Mouse (Mus musculus): Measurements from ENCODE around the gene Sart3. TPM values are rescaled to one million over a fixed set of nuclear protein-coding genes. Genes with fewer than 3 reads are reported as not detected.

The Sart3 gene
- total RNA-seq, 1 experiment, result 78.0 TPM

DNA sequence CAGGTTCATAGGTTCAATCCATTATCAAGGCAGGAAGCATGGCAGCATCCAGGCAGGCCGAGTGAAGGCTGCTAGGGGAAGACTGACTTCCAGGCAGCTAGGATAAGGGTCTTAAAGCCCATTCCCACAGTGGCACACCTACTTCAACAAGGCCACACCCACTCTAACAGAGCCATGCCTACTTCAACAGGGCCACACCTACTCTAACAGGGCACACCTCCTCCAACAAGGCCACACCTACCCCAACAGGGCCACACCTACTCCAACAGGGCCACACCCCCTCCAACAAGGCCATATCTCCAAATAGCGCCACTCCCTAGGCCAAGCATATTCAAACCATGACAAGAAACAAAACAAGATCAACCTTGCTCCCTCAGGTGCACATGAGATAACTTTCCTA is 59.4 kb downstream of the Sart3 start:
- in situ Hi-C loops (cut with MboI; ENCODE audit: low sequenced_read_pairs in 2 of 2, unreplicated experiment in 2 of 2), result no loop called here
- H3K27ac ChIP-seq (ENCODE audit: insufficient read depth, low read depth, low read length, poor library complexity, severe bottlenecking), result no peak overlapping the region
- no peaks in the 10 kb centered on the region for H3K9me3 ChIP-seq (ENCODE audit: control insufficient read depth, insufficient read depth, low read depth, low read length)

DNA sequence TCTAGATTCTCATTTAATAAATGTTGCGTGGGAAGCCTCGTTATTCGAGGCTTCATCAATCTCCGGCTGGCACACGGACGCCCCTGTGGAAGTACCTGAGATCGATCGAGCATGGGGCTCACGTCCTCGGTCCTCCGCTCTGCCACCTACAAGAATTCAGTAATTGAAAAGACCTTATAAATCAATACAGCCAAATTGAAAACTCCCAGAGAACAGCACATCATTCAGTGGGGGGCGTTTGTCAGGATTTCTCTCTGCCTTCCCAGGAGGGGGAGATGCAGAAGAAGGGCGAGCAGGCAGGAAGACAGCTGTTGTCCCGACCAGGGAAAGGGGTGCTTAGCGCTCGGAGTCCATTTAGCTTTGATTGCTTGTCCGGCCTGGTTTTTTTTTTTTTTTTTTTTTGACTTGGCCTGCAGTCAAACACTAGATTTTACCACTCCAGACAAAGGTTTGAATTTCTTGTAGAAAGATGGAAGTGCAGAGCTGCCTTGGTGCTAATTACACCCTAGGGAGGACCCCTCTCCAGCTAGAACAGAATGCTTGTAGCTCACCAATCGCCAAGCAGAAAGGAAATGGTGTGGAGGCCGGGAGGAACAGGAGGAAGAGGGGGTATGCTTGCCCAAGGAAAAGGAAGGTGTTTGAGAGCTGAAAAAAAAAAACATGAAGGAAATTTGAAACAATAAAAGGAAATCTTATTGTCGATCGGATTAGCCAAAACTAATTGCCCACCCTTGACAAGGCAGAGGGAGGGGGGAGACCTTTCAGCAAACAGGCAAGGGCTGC is 68.3 kb downstream of the Sart3 start:
- H3K4me3 ChIP-seq (ENCODE audit: insufficient read depth in 1 of 2, low read depth in 1 of 2, low read length in 2 of 2, poor library complexity in 1 of 2, severe bottlenecking in 1 of 2), result no peak overlapping the region
- no peak overlapping the region for H3K27ac ChIP-seq (ENCODE audit: insufficient read depth, low read depth, low read length, poor library complexity, severe bottlenecking)
- DNase-seq (ENCODE audit: low read depth, low spot score), result no peak
- TF ChIP-seq ZNF384 (IDR thresholded peaks at IDR 0.05; ENCODE audit: low read depth, low read length), result no peak
- TF ChIP-seq MAFK (IDR thresholded peaks at IDR 0.05; ENCODE audit: insufficient read depth, low read depth, low read length), result no peak
- TF ChIP-seq HCFC1 (IDR thresholded peaks at IDR 0.05; ENCODE audit: borderline replicate concordance, insufficient read depth, low read length), result no peak
- no peak for TF ChIP-seq CHD2 (IDR thresholded peaks at IDR 0.05; ENCODE audit: low read depth, low read length)
- no peaks in the 10 kb centered on the region for H3K9me3 ChIP-seq (ENCODE audit: control insufficient read depth, insufficient read depth, low read depth, low read length)
- no peak overlapping the region for H3K9ac ChIP-seq (ENCODE audit: insufficient read depth, low read depth, low read length, poor library complexity, severe bottlenecking)
- no peaks in the 10 kb centered on the region for H3K36me3 ChIP-seq (ENCODE audit: control insufficient read depth, insufficient read depth, low read length, poor library complexity, severe bottlenecking)
- peaks cover 4 to 9% of the 10 kb centered on the region in 2 experiments; a peak in 3 of 4 replicates for H3K4me1 ChIP-seq (ENCODE audit: control insufficient read depth in 2 of 2, insufficient read depth in 2 of 2, low read length in 2 of 2, poor library complexity in 1 of 2)
- in situ Hi-C loops (cut with MboI; ENCODE audit: low sequenced_read_pairs in 2 of 2, unreplicated experiment in 2 of 2), result no loop called here

More for the DNA sequence above, 59.4 kb downstream of the Sart3 start:
- H3K4me1 ChIP-seq (ENCODE audit: control insufficient read depth in 2 of 2, insufficient read depth in 2 of 2, low read length in 2 of 2, poor library complexity in 1 of 2), result peaks cover 0 to 9% of the 10 kb centered on the region in 2 experiments; a peak in 2 of 4 replicates
- TF ChIP-seq ZC3H11A (IDR thresholded peaks at IDR 0.05; ENCODE audit: borderline replicate concordance, low read depth, low read length), result no peak
- no peak for TF ChIP-seq ZNF384 (IDR thresholded peaks at IDR 0.05; ENCODE audit: low read depth, low read length)
- no peak for TF ChIP-seq MAFK (IDR thresholded peaks at IDR 0.05; ENCODE audit: insufficient read depth, low read depth, low read length)
- no peak for TF ChIP-seq CHD2 (IDR thresholded peaks at IDR 0.05; ENCODE audit: low read depth, low read length)
- TF ChIP-seq HCFC1 (IDR thresholded peaks at IDR 0.05; ENCODE audit: borderline replicate concordance, insufficient read depth, low read length), result no peak
- no peak overlapping the region for H3K4me3 ChIP-seq (ENCODE audit: insufficient read depth in 1 of 2, low read depth in 1 of 2, low read length in 2 of 2, poor library complexity in 1 of 2, severe bottlenecking in 1 of 2)
- H3K9ac ChIP-seq (ENCODE audit: insufficient read depth, low read depth, low read length, poor library complexity, severe bottlenecking), result no peak overlapping the region
- no peak for DNase-seq (ENCODE audit: low read depth, low spot score)
- no peaks in the 10 kb centered on the region for H3K36me3 ChIP-seq (ENCODE audit: control insufficient read depth, insufficient read depth, low read length, poor library complexity, severe bottlenecking)

DNA sequence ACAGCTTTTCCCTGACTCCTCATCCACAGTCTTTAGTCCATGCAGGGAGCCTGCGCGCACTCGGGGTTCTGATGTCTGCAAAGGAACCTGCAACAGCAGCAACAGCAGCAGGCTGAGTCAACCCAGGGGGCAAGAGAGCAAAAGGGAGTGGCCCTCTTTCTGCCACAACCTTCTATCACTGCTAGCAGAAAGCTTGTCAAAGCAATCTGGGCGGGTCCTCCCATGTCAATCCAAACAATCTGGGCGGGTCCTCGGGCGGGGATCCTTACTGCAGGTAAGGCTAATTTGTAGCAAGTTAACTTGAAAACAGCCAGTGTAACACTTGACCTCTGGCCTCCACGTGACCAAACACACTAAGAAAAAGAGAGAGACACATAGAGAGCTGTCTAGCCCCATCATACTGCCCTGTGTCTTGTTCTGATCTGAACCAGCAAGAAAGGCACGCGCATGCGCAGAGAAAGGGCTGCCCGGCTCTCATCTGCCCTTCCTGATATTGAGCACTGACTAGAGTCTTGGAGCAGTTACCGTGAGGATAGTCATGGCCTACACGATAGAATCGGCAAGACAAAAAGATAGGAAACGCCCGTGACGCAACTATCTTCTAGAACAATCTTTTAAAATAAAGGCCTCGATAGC is 71.8 kb downstream of the Sart3 start:
- TF ChIP-seq MAFK (IDR thresholded peaks at IDR 0.05; ENCODE audit: insufficient read depth, low read depth, low read length) (no peak), HCFC1 (IDR thresholded peaks at IDR 0.05; ENCODE audit: borderline replicate concordance, insufficient read depth, low read length) (no peak), ZC3H11A (IDR thresholded peaks at IDR 0.05; ENCODE audit: borderline replicate concordance, low read depth, low read length) (no peak), CHD2 (IDR thresholded peaks at IDR 0.05; ENCODE audit: low read depth, low read length) (no peak), ZNF384 (IDR thresholded peaks at IDR 0.05; ENCODE audit: low read depth, low read length) (no peak)
- no peak overlapping the region for H3K27ac ChIP-seq (ENCODE audit: insufficient read depth, low read depth, low read length, poor library complexity, severe bottlenecking)
- H3K9me3 ChIP-seq (ENCODE audit: control insufficient read depth, insufficient read depth, low read depth, low read length), result no peaks in the 10 kb centered on the region
- no peak for DNase-seq (ENCODE audit: low read depth, low spot score)
- in situ Hi-C loops (cut with MboI; ENCODE audit: low sequenced_read_pairs in 2 of 2, unreplicated experiment in 2 of 2), result no loop called here
- no peak overlapping the region for H3K9ac ChIP-seq (ENCODE audit: insufficient read depth, low read depth, low read length, poor library complexity, severe bottlenecking)
- H3K4me1 ChIP-seq (ENCODE audit: control insufficient read depth in 2 of 2, insufficient read depth in 2 of 2, low read length in 2 of 2, poor library complexity in 1 of 2), result peaks cover 4 to 16% of the 10 kb centered on the region in 2 experiments; a peak in 3 of 4 replicates
- H3K36me3 ChIP-seq (ENCODE audit: control insufficient read depth, insufficient read depth, low read length, poor library complexity, severe bottlenecking), result no peaks in the 10 kb centered on the region
- H3K4me3 ChIP-seq (ENCODE audit: insufficient read depth in 1 of 2, low read depth in 1 of 2, low read length in 2 of 2, poor library complexity in 1 of 2, severe bottlenecking in 1 of 2), result no peak overlapping the region

DNA sequence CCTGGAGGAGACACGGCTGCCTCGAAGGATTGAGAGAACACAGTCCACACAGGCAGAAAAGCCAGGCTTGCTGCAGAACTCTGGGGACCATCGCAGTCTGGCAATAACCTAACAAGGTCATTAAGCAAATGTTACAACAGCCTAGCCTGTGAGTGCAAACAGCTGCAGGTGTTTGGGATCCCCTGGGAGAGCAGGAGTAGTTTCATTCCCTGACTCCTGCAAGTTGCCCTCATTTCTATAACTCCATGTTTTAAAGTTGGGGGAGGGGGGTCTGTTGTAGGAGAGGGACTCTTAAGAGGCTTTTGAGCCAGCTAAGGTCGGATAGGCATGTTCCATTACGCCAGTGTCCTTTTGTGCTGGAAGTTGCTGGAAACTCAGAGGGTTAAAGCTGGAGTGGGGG is 77.9 kb downstream of the Sart3 start:
- TF ChIP-seq ZNF384 (IDR thresholded peaks at IDR 0.05; ENCODE audit: low read depth, low read length) (no peak), MAFK (IDR thresholded peaks at IDR 0.05; ENCODE audit: insufficient read depth, low read depth, low read length) (no peak)
- no peak overlapping the region for H3K4me3 ChIP-seq (ENCODE audit: insufficient read depth in 1 of 2, low read depth in 1 of 2, low read length in 2 of 2, poor library complexity in 1 of 2, severe bottlenecking in 1 of 2)
- no peak overlapping the region for H3K27ac ChIP-seq (ENCODE audit: insufficient read depth, low read depth, low read length, poor library complexity, severe bottlenecking)
- H3K36me3 ChIP-seq (ENCODE audit: control insufficient read depth, insufficient read depth, low read length, poor library complexity, severe bottlenecking), result no peaks in the 10 kb centered on the region
- no peaks in the 10 kb centered on the region for H3K9me3 ChIP-seq (ENCODE audit: control insufficient read depth, insufficient read depth, low read depth, low read length)
- in situ Hi-C loops (cut with MboI; ENCODE audit: low sequenced_read_pairs in 2 of 2, unreplicated experiment in 2 of 2), result no loop called here
- H3K9ac ChIP-seq (ENCODE audit: insufficient read depth, low read depth, low read length, poor library complexity, severe bottlenecking), result no peak overlapping the region
- DNase-seq (ENCODE audit: low read depth, low spot score), result no peak
- peaks cover 7 to 21% of the 10 kb centered on the region in 2 experiments; a peak in 3 of 4 replicates for H3K4me1 ChIP-seq (ENCODE audit: control insufficient read depth in 2 of 2, insufficient read depth in 2 of 2, low read length in 2 of 2, poor library complexity in 1 of 2)

Measured in ES-E14 (cell line).